Mouse (Mus musculus) frontal cortex, adult 2 months (tissue): ENCODE results near the gene Tmem170. TPM values are rescaled to one million over a fixed set of nuclear protein-coding genes. Genes with fewer than 3 reads are reported as not detected.

Source experiments
- DNase-seq, 2 experiments: peaks; one replicate each; pipeline ENCODE4 v3.0.0; 2022; ENCODE audit warnings: low spot score in 1 of 2; ENCODE audit errors: extremely low spot score in 1 of 2
- polyA plus RNA-seq: library from polyadenylated mRNA; depleted of rRNA; stranded (reverse); fragments of >200 nt; gene quantifications from 2 replicates; pipeline ENCODE4 v1.2.3, GENCODE M21; 2012; rRNA removed

Gene Tmem170
- 3.8 TPM in 2 replicates for polyA plus RNA-seq

DNA sequence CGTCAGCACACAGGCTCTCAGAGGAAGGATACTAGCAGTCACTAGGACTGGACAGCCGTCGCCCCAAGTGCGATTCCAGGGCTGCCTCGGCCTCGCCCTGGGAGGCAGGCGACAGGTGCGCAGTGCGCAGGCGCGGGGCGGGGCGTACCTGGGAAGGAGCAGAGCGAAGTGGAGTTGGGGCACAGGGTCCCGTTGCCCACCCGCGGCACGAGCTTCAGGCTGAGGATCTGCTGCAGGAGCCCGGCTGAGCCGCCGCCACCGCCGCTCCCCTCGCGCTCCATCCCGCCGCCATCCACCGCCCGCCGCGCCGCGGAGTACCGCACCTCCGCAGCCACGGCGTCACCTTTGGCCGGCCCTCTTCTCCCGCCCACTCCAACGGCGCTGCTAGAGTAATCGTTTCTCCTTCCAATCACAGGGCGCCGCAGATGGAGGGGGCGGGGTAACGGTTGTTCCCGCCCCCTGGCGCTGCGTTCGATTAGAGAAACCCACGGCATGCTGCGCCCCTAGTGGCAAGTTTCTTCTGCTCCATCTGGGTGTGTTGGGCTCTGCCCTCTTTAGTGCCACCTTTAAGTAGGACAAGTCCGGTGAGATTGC lies at the start of gene Tmem170:
Tmem170 (minus strand) TSS at position 396 of the 594 bp plus-strand sequence.
- DNase-seq: peak; percentile 96 to 99

DNA sequence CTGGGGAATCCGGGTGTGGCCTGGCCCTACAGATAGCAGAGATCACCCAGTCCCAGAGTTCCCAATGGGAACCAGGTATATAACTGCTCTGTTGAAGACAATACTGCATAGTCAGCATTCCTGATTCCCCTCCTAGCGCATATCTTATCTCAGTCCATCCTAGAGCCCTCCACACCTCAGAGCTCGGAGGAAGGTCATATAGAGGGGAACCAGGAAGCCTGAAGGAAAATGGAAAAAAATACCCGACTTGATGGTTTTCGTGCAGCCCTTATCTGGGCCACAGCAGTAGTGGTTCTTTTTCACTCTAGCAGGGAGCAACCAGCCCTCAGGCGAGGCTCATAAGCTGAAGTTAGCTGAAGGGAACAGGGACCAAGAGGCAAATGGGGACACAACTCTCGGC lies 48.4 kb upstream of the Tmem170 start:
- no peak for DNase-seq

DNA sequence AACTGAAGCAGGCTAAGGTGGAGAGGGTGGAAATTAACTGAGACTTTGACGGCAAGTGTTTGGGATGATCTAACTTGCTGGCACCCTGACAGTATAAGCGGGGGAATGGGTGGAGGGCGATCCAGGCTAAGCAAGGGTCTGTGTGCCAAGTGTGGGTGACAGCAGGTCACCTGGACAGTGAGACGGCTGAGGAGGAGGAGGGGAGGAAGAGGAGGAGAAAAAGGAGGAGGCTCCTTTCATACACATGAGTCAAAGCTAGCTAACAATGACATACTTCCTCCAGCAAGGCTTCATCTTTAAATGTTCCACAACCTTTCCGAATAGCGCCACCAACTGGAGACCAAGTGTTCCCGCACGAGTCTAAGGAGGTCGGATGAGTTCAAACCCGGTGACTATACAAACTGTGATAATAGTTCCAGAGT lies 46.8 kb upstream of the Tmem170 start:
- peak in 1 of 2 experiments; percentile 70 for DNase-seq

DNA sequence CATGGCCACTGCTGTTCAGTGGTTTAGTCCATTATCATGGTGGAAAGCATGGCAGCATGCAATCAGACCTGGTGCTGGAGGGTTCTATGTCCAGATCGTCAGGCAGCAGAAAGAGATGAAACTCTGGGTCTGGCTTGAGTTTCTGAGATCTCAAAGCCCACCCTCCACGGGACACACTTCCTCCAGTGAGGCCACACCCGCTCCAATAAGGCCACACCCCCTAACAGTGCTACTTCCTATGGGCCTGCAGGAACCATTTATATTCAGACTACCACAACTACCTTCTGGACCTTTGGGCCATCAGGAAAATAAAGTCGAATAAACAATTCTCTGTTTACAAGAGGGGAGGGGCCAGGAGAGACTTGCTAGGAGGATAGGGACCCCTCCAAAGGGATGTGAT lies 44.4 kb upstream of the Tmem170 start:
- no peak for DNase-seq

DNA sequence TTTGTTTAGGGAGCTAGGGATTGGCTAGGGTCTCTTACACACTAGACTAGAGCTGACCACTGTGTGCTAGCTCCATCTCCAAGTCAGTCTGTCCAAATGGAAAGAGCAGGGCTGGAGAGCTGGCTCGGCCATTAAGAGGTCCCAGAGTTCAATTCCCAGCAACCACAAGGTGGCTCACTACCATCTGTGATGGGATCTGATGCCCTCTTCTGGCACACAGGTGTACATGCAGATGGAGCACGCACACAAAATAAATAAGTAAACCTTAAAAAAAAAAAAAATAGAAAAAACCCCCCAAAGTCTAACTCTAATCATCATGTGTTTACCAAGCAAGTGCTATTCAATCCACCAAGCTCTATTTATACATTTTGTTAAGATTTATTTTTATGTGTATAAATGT lies 43.1 kb upstream of the Tmem170 start:
- no peak for DNase-seq

DNA sequence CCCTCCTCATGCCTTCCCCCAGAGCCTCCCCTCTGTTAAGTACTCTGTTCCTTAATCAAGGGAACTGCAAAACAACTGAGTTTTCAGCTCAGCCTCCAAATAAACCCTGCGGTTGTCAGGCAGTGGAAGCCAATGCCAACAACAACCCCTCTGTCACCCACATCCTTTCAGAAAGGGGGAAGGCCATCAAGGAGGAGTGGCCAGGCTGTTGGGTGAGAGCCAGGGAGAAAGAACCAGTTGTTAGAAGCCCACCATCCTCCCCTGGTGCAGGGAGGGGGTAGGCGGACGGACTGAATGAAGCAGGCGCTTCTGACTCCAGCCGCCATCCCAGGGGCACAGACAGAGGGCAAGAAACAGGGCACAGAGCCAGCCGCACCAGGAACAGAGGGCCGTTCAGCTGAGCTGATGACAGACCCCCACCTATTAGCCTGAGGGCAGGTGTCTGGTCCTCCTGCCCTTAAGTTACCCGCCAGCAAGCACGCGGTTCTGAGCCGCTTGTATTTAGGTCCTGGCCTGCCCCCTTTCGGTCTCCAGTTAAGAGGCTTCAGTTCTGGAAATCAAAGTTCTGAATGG lies 36.4 kb upstream of the Tmem170 start:
- DNase-seq: peak in 1 of 2 experiments; percentile 28

DNA sequence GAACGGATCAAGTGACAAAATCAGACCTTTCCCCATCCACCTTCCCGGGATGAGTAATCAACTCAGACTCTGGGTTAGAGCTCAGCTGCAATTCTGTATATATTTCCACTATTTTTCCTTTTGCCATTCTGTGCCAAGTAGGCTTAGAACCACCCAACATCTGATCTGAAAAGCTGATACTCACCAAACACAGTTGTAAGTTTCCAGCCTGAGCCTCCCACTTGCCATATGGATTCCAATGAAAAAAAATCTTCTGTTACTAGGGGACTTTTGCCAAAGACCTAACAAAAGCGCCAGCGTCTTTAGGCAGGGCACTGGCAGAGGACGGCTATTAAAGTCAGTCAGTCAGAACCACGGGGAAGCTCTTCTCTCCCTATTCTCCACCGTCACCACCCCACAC lies 35.0 kb upstream of the Tmem170 start:
- peak; percentile 23 to 65 for DNase-seq

DNA sequence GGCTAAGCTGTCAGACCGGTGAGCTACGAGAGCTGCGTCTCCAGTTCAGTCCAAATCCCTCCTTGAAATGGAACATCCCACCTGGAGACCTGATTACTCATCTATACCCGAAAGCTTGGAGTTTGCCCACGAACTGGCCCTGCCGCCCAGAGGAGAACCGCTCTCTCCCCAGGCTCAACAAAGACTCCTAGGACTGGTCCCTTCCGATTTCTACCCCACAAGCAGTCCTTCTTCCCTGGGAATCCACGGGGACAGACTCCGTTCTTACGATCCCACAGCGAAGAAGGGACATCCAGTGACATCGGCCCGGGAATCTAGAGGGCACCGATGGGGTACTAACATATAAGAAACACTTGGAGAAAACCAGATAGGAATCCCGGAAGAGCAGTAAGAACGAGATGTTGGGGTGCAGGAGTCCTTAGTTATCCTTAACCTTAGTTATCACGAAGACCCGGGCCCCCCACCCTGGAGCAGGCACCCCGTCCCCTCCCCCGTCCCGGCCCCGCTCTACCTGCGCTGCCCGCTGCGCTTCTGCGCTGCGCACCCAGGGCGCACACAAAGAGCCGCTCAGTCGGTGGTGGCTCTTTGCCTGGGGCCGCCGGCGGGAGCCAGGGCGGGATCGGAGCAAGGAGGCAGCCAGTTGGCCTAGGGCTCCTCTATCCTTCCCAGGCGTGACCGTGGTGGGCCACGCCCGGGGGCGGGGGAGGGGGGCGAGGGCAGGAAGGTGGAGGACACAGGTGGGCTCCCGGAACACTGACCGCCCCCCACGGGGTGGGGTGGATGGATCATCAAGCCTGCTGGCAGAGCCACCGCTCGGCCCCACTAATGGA lies 33.3 kb upstream of the Tmem170 start, which contains the start of gene Chst5:
Chst5 (minus strand) TSS at position 827 of the 830 bp plus-strand sequence.
- DNase-seq: no peak

DNA sequence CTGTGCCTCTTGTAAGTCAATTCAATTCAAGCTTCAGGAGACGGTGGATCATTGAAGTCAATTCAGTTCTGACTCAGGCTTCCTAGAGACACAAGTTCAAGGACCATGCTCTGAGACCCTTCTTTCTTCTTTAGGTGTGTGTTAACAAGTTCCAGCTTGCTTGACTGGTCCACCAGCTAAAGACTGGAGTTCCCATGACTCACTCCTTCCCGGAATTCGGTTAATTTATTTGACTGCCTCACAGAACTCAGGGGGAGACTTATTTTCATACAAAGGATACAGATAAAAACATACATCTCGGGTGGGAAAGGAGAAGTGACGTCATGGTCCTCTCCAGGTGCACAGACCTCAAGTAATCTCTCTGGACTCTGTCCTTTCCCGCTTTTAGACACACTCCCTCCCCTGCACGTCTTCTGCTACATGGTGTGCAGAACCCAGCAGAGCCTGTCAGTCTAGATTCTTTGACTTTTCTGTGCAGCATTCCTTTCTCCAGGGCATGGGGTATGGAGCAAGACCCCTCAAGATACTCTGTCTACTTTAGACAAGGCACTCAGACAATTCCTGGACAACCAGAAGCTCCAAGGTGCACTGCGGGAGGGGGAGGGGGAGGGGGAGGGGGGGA lies 29.1 kb upstream of the Tmem170 start:
- DNase-seq: no peak

DNA sequence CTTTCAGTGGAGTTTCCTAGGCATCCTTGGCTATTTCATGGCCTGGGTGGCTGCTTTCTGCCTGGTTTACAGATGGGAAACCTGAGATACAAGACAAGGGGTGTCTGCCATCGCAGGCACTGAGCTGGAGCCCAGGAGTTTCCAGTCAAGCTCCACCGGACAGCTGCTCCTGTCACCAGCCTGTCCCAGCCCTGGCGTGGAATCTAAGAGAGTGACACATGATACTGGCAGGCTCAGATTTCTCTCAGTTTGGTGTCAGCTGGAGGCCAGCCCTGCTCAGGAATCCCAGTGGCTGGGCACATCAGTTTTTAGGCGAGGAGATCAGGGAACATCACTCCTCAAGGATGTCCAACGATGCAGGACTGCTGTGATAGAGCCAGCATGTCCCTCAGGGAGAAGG lies 25.5 kb upstream of the Tmem170 start:
- no peak for DNase-seq

DNA sequence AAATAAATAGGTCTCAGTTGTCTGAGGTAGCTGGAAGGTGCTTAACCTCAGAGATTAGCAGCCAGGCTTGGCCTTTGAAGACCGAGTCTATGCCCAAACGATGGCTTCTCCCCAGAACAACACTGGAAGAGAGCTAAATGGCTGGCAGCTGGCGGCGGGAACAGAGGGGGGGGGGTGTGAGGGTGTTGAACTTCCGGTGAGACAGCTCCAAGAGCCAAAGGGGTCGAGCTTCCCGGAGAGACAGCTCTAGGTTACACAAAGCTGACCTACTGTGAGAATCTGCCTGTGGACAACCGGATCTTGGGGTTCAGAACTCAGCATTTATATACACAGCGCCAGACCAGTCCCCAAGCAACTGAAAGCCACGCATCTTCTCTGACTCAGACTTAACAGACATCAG lies 22.0 kb upstream of the Tmem170 start:
- DNase-seq: no peak

DNA sequence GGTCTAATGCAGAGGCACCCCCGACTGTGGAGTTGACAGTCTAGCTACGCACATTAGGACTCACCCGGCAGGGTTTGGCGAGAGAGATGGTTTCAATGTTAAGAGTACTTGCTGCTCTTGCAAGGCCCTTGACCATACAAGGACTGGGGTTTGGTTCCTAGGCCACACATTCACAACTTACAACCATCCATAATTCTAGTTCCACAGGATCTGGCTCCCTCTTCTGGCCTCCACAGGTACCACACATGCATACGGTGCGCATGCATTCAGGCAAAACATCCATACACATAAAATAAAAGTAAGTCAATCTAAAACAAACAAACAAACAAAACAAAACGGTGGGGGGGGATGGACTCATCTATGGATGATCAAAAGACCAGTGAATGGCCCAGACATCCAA lies 18.4 kb upstream of the Tmem170 start:
- DNase-seq: no peak

DNA sequence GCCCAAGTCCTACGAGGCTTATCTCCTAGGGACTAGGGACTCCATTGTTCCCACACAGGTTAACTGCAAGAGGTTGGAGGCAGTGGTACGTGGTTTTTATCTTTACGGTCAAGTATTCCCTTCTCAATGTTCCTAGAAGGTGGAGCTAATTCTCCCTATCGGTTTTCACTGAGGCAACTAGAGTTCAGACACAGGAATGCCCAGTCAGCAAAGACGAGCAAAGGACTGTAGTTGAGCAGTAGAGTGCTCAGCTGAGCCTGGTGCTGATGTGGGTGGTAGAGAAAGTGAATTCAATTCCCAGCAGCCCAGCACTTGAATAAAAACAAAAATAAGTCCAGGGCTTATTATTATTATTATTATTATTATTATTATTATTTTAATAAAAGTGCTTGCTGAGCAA lies 16.1 kb upstream of the Tmem170 start:
- no peak for DNase-seq

DNA sequence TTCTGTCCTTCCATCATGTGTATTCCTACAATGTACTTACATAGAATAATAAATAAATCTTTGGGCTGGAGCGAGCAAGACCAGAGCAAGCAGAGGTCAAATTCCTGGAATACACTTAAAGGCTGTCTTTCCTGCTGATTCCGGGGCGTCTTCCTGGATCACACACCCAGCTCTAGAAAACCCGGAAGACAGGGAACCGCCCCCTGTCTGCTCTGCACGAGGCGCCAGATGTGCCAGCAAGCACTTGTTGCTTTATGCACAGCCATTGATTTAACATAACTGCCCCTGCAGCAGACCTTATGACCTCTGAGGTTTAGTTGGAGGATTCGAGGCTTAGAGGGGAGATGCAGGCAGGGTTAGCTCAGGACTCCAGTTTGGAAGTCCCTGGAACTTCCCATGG lies 15.4 kb upstream of the Tmem170 start:
- no peak for DNase-seq

DNA sequence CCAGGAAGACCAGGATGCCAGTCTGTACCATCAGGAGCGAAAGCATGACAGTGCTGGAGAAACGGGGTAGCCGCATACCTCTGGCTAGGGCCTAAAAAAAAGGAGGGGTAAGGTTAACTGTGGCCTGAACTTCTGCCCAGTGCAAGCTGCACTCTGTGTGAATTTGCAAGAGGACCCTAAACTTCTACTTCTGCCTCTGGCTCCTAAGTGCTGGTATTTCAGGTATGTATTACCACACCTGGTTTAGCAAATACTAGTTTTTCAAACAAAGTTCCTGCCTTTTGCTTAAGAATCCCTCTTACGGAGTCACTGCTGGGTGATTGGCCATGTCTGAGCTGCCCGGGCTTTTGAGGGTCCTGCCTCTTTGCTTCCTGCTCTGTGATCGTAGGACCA lies 14.4 kb upstream of the Tmem170 start:
- DNase-seq: no peak

DNA sequence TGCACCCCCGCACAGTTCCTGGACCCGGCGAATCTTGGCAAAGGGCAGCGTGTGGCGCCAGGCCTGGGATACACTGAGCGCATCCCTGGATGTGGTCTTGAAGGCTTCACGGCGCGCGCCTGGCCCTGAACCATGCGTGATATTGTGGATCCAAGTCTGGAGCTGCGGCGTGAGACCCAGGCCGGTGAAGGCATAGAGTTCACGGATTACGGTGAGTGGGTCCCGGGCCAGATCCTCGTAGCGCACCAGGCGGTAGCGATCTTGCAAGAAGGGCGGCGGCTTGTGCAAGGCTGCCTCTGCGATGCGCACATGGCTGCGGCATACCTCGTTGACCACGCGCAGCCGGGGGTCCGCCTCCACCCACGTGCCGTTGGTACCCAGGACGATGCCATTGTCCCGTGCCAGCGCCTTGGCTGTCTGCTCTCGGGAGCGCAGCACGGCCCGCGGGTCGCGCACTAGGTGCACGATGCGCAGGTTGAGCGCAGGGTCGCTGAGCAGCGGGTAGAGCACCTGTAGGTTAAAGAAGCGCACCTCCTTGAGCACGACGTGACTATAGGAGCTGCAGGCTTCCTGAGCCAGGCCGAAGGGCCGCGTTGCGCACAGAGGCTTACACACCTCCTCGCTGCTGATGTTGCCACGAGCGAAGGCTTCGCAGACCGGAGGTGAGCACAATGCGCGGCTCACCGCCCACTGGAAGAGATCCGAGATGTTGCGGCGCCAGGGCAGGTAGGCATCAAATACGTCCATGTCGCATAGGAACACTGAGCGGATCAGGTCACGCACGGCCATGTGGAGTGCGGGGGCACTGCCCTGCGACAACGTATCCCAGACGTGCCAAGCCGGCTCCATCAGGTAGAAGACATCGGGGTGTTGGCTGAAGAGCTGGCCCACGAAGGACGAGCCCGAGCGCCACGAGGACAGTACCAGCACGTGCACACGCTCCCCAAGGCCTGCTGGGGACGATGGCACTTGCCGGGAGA lies 13.7 kb upstream of the Tmem170 start:
- no peak for DNase-seq

DNA sequence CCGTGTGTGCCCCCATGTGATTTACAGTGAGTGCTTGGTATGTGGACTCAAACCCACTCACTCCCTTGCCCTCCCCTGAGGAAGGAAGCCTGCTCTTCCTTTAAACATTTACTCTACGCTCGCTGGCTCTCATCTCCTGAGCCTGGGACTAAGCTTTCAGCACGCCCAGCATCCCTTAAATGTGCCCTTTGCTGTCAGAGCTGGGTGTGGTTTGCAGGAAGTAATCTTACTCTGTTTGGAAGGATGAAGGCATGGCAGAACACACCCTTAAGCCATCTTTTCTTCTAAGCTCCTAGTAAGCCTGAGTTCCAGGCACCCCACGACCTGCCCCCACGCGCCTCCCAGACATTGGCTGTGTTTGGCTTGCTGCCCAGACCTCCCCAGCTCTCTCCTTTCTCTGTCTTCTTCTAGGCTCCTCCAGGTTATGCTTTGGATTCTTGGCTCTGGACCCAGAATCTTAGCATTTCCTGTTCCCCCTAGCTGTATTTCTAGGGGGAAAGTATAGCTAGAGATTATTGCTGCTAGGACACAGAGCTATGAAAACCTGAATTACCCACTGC lies 11.6 kb upstream of the Tmem170 start:
- DNase-seq: no peak

DNA sequence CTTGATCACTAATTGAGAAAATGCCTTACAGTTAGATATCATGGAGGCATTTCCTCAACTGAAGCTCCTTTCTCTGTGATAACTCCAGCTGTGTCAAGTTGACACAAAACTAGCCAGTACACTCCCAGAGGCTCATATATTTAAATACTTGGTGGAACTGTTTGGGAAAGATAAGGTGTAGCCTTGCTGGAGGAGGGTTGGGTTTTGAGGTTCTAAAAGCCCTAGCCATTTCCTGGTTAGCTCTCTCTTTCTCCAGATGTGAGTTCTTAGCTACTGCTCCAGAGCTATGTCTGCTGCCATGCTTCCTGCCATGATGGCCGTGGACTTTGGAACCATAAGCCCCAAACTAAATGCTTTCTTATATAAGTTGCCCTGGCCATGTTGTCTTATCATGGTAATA lies 10.9 kb upstream of the Tmem170 start:
- DNase-seq: no peak

DNA sequence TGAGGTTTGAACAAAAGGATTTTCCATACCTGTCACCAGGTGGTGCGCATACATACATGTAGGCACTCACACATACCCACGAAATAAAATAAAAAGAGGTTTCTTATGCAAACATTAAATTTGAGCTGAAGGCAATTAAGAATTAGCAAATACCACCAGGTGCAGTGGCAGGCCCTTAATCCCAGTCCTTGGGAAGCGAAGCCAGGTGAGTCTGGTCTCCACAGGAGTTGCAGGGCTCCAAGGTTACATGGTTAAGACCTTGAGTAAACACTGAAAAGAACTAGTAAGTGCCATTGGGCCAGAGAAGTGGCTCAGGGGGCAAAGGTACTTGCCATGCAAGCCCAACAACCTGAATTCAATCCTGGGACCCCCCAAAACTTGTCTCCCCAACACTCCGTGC lies 7.1 kb upstream of the Tmem170 start:
- DNase-seq: no peak

DNA sequence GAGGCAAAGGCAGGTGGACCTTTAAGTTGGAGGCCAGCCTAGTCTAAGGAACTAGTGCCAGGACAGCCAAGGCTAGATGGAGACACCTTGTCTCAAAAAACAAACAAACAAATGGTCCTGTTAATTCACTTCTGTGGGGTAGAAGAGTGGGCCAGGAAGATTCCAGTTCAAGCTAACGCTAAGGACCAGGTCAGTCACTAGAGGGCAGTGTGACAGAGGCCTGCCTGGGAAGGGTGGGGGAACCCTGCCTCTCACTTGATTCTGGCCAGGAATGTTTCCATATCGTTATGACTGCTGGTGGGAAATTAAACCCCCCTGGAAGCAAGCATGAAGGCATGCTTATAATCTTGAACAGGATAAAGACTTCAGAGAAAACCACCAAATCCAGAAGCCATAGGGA lies 5.0 kb upstream of the Tmem170 start:
- peak in 1 of 2 experiments; percentile 60 for DNase-seq
